ENCODE assay signal across 9 mouse cellular contexts in genomic region chr14:122190941-122191510, GRCm38 (mm10). TPM values are rescaled to one million over a fixed set of nuclear protein-coding genes. Genes with fewer than 3 reads are reported as not detected.
DNase-seq lines count a peak whose midpoint lies in the region; ATAC-seq lines count a peak whose summit lies in the region.
"Had no signal": no experiment of that assay in that cellular context is flagged by ENCODE, and none has a peak within 500 bp of the region (broad histone marks: within the 10 kb centered on the region; RNA-seq: fewer than 3 reads in every experiment).

No protein-coding gene starts in this region.

- no peaks in the 10 kb centered on the region for H3K27me3 ChIP-seq in forebrain, embryonic 10.5 days (ENCODE audit: poor library complexity, severe bottlenecking)
- H3K27me3 ChIP-seq in hindbrain, embryonic 15.5 days: no peaks in the 10 kb centered on the region

- no peaks in the 10 kb centered on the region for H3K9me3 ChIP-seq in forebrain, embryonic 10.5 days
- H3K9me3 ChIP-seq in hindbrain, embryonic 15.5 days: no peaks in the 10 kb centered on the region
- H3K9me3 ChIP-seq: limb, embryonic 15.5 days had no signal

- no peak overlapping the region; the same call in 1 of the 2 replicates for H3K27ac ChIP-seq in forebrain, embryonic 10.5 days
- H3K27ac ChIP-seq in hindbrain, embryonic 15.5 days (replicated peaks): no peak overlapping the region
- H3K27ac ChIP-seq: limb, embryonic 15.5 days had no signal

- ATAC-seq in hindbrain, embryonic 15.5 days (ENCODE audit: low FRiP score, low read depth): peak; percentile 70
- ATAC-seq in megakaryocyte-erythroid progenitor cell, adult 5-6 weeks (replicated peaks; ENCODE audit: low FRiP score, low TSS enrichment, poor library complexity, severe bottlenecking): peak; percentile 88

- no peak overlapping the region for H3K4me2 ChIP-seq in hindbrain, embryonic 15.5 days
- H3K4me2 ChIP-seq: limb, embryonic 15.5 days had no signal

- peak; percentile 52 for DNase-seq in gastrocnemius, adult 18-20 months (ENCODE audit: low spot score)
- DNase-seq in gastrocnemius, postnatal 25 days: no peak
- peak; percentile 65 for DNase-seq in c-Kit-positive CD71-positive TER-119-negative erythroid progenitor cells, embryonic 14.5 days (ENCODE audit: low read depth)
- DNase-seq in forebrain, embryonic 10.5 days (ENCODE audit: extremely low spot score, low spot score): peak; percentile 73
- peak; percentile 53 to 74 for DNase-seq in left cerebral cortex, adult 18-20 months (ENCODE audit: low spot score in 2 of 2)
- peak; percentile 42 for DNase-seq in right cerebral cortex, postnatal 25 days

- no peak overlapping the region for H3K9ac ChIP-seq in hindbrain, embryonic 15.5 days
- H3K9ac ChIP-seq: limb, embryonic 15.5 days had no signal

- 19% methylated on average over 7 of the region's 7 CpGs for WGBS in forebrain, embryonic 10.5 days
- WGBS in hindbrain, embryonic 15.5 days: 18% methylated on average over 7 of the region's 7 CpGs

- no peaks in the 10 kb centered on the region for H3K36me3 ChIP-seq in forebrain, embryonic 10.5 days (replicated peaks)
- H3K36me3 ChIP-seq in hindbrain, embryonic 15.5 days: no peaks in the 10 kb centered on the region
- H3K36me3 ChIP-seq: limb, embryonic 15.5 days had no signal

- peaks cover 5% of the 10 kb centered on the region for H3K4me1 ChIP-seq in forebrain, embryonic 10.5 days
- no peaks in the 10 kb centered on the region for H3K4me1 ChIP-seq in hindbrain, embryonic 15.5 days (replicated peaks)
- H3K4me1 ChIP-seq: limb, embryonic 15.5 days had no signal

- H3K4me3 ChIP-seq in forebrain, embryonic 10.5 days: no peak overlapping the region
- no peak overlapping the region for H3K4me3 ChIP-seq in hindbrain, embryonic 15.5 days
- H3K4me3 ChIP-seq: limb, embryonic 15.5 days had no signal

RNA-seq across cellular contexts. Expression of gene Clybl, which starts 9.5 kb away (rescaled TPM):
- total RNA-seq in gastrocnemius, adult 18-20 months (2021): 10 to 100 TPM; 68.5 to 70.8 TPM
- total RNA-seq in gastrocnemius, postnatal 25 days (2021): 10 to 100 TPM; 62.1 to 62.3 TPM
- polyA plus RNA-seq in forebrain, embryonic 10.5 days (2016; fragmentation: Nextera tagmentation; extraction: Ambion mirVana): 29.1 and 35.3 TPM in 2 replicates
- polyA plus RNA-seq in hindbrain, embryonic 15.5 days (2015; fragmentation: Nextera tagmentation; extraction: Ambion mirVana): 16.3 and 17.5 TPM in 2 replicates
- 10 to 100 TPM; 22.9 to 28.7 TPM for total RNA-seq in left cerebral cortex, adult 18-20 months (2021)
- total RNA-seq in megakaryocyte-erythroid progenitor cell, adult 5-6 weeks (2014; fragmentation: Nextera tagmentation): 56.6 and 71.1 TPM in 2 replicates
- 27.4 and 47.9 TPM in 2 replicates for total RNA-seq in megakaryocyte-erythroid progenitor cell, adult 5-6 weeks (2017)
